Mouse (Mus musculus) forebrain, embryonic 16.5 days (tissue): ENCODE data around the gene C130050O18Rik. TPM values are rescaled to one million over a fixed set of nuclear protein-coding genes. Genes with fewer than 3 reads are reported as not detected.

Experiments
- ATAC-seq: fragments of 200-750 bp; cut with Nextera tagmentation; 2 replicates; pipeline ENCODE4 v1.8.0; 2017; ENCODE audit warnings: mild to moderate bottlenecking, moderate library complexity
- H3K27ac ChIP-seq: fragments of 300-500 bp; sonication (generic); 2 replicates; pipeline ENCODE4 v1.5.1; 2014; ENCODE audit warnings: low read length, control low read depth
- H3K27me3 ChIP-seq: fragments of 300-500 bp; sonication (generic); replicated peaks from 2 replicates; pipeline ENCODE4 v1.6.1; 2014; ENCODE audit warnings: low read length; ENCODE audit not compliant: control insufficient read depth, insufficient read depth
- H3K36me3 ChIP-seq: fragments of 300-500 bp; sonication (generic); 2 replicates; pipeline ENCODE4 v1.6.1; 2014; ENCODE audit not compliant: control insufficient read depth, insufficient read depth
- H3K4me1 ChIP-seq: fragments of 300-500 bp; sonication (generic); replicated peaks from 2 replicates; pipeline ENCODE4 v1.6.1; 2014; ENCODE audit warnings: low read length; ENCODE audit not compliant: control insufficient read depth, insufficient read depth
- H3K4me2 ChIP-seq: fragments of 300-500 bp; sonication (generic); 2 replicates; pipeline ENCODE4 v1.6.1; 2014; ENCODE audit warnings: mild to moderate bottlenecking, low read length, control low read depth
- H3K4me3 ChIP-seq: fragments of 300-500 bp; sonication (generic); replicated peaks from 2 replicates; pipeline ENCODE4 v1.5.1; 2014; ENCODE audit warnings: mild to moderate bottlenecking, low read length, control low read depth
- H3K9ac ChIP-seq: fragments of 300-500 bp; sonication (generic); replicated peaks from 2 replicates; pipeline ENCODE4 v1.6.1; 2014; ENCODE audit warnings: low read depth, low read length, control low read depth
- H3K9me3 ChIP-seq: fragments of 300-500 bp; sonication (generic); 2 replicates; pipeline ENCODE4 v1.6.1; 2016; ENCODE audit warnings: low read length; ENCODE audit not compliant: control insufficient read depth
- WGBS: fragments of 180-500 bp; shearing (Covaris S2); extraction: QIAGEN DNeasy Blood & Tissue Kit; methylation state at CpG from one replicate; pipeline ENCODE4 v1.1.7; 2014; 5-methylcytosine and 5-hydroxymethylcytosine counted together
- microRNA counts: library from miRNA; unstranded; fragments of <30 nt; microRNA quantifications from one replicate; lab custom pipeline; 2016
- microRNA-seq: library from miRNA; unstranded; fragments of <30 nt; microRNA quantifications from one replicate; pipeline ENCODE4, GENCODE M21; 2017
- polyA plus RNA-seq: library from polyadenylated mRNA; unstranded; fragments of >200 nt; fragmentation: Nextera tagmentation; extraction: Ambion mirVana; gene quantifications from 2 replicates; pipeline ENCODE4 v1.2.1, GENCODE M21; 2015

C130050O18Rik gene
- polyA plus RNA-seq, 1 experiment from 2014 or later, result 0.37 TPM

DNA sequence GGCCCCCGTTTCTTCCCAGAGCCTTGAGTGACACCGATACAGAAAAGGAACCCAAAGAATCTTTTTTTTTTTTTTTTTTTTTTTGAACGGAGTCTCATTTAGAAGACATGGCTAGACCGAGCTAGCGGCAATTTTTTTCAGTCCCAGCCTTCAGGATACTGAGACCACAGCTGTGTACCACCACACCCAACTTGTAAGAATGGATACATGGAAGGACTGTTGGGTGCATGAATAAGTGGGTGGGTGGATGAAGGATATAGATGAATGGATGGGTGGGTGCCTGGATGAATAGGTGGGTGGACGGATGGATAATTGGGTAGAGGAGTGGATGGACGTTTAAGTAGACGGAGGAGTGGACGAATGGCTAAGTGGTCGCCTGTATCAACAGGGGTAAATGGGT lies 54.9 kb downstream of the C130050O18Rik start:
- Histone ChIP-seq H3K9me3 (no peaks in the 10 kb centered on the region), H3K9ac (peak overlapping the region; percentile 67), H3K36me3 (no peaks in the 10 kb centered on the region), H3K27me3 (no peaks in the 10 kb centered on the region), H3K4me1 (peaks cover 15% of the 10 kb centered on the region), H3K4me3 (peak overlapping the region; percentile 71), H3K4me2 (peak overlapping the region; percentile 85), H3K27ac (no peak overlapping the region)
- ATAC-seq, result peak; percentile 35
- 4% methylated on average over 10 of the region's 10 CpGs for WGBS

GRCm38 (mm10) chr5:139460384-139461067 lies 55.4 kb downstream of the C130050O18Rik start, which contains the start of gene 3110082I17Rik:
3110082I17Rik (minus strand) TSS chr5:139460527.
- H3K4me3 ChIP-seq, result peak within 1 kb of the TSS; percentile 71
- peaks cover 15% of the 10 kb centered on the region for H3K4me1 ChIP-seq
- H3K9me3 ChIP-seq, result no peaks in the 10 kb centered on the region
- peak; percentile 99 for ATAC-seq
- H3K36me3 ChIP-seq, result no peaks in the 10 kb centered on the region
- peak within 1 kb of the TSS; percentile 85 for H3K4me2 ChIP-seq
- 3% methylated on average over 42 of the region's 42 CpGs for WGBS
- H3K9ac ChIP-seq, result peak within 1 kb of the TSS; percentile 67
- H3K27ac ChIP-seq, result no peak within 1 kb of the TSS
- H3K27me3 ChIP-seq, result no peaks in the 10 kb centered on the region

GRCm38 (mm10) chr5:139464874-139465273 lies 59.8 kb downstream of the C130050O18Rik start:
- peaks cover 7% of the 10 kb centered on the region for H3K4me1 ChIP-seq
- no peak for ATAC-seq
- WGBS, result 73% methylated on average over 4 of the region's 4 CpGs

More at GRCm38 (mm10) chr5:139464874-139465273, 59.8 kb downstream of the C130050O18Rik start:
- Histone ChIP-seq H3K4me3 (no peak overlapping the region), H3K36me3 (no peaks in the 10 kb centered on the region), H3K27me3 (no peaks in the 10 kb centered on the region), H3K9ac (no peak overlapping the region), H3K27ac (no peak overlapping the region), H3K9me3 (no peaks in the 10 kb centered on the region), H3K4me2 (no peak overlapping the region)

MicroRNAs encoded within 50 kb of the gene (microRNA counts, 519-probe panel; counts per million panel counts)
- microRNA mmu-miR-339-3p (lab: Ali Mortazavi, UCI) (not detected), microRNA mmu-miR-339-5p (lab: Ali Mortazavi, UCI) (795 counts per million, percentile 5 among the panel's probes with 10 or more counts)

Small RNA genes lying within 50 kb of the gene (microRNA-seq; reads per million reads assigned to microRNA genes)
- gene Mir339, result 319 reads per million, percentile 69 among the genes with 10 or more reads in this experiment

Other genes starting within 250 kb of the C130050O18Rik start
- gene Sun1, start 204.6 kb upstream of the C130050O18Rik start, polyA plus RNA-seq, result 56.3 and 60.7 TPM in 2 replicates
- 133 and 135 TPM in 2 replicates for gene Get4, start 153.0 kb upstream of the C130050O18Rik start, polyA plus RNA-seq
- 21.5 and 35.5 TPM in 2 replicates for gene Adap1, start 79.7 kb upstream of the C130050O18Rik start, polyA plus RNA-seq
- gene Cox19, start 53.9 kb upstream of the C130050O18Rik start, polyA plus RNA-seq, result 90.6 and 97.9 TPM in 2 replicates
- gene Cyp2w1, start 52.7 kb upstream of the C130050O18Rik start, polyA plus RNA-seq, result not detected in 2 replicates
- gene Gpr146, start 27.6 kb upstream of the C130050O18Rik start, polyA plus RNA-seq, result 1.5 and 1.8 TPM in 2 replicates
- gene Gper1, start 17.9 kb downstream of the C130050O18Rik start, polyA plus RNA-seq, result 8.7 and 9.0 TPM in 2 replicates
- 21.4 and 22.7 TPM in 2 replicates for gene 3110082I17Rik, start 55.2 kb downstream of the C130050O18Rik start, polyA plus RNA-seq
- 18.8 and 21.4 TPM in 2 replicates for gene Zfand2a, start 79.3 kb downstream of the C130050O18Rik start, polyA plus RNA-seq
- 1.6 and 6.4 TPM in 2 replicates for gene Uncx, start 138.2 kb downstream of the C130050O18Rik start, polyA plus RNA-seq